Mouse (Mus musculus): Measurements from ENCODE around the gene Pts.

DNA sequence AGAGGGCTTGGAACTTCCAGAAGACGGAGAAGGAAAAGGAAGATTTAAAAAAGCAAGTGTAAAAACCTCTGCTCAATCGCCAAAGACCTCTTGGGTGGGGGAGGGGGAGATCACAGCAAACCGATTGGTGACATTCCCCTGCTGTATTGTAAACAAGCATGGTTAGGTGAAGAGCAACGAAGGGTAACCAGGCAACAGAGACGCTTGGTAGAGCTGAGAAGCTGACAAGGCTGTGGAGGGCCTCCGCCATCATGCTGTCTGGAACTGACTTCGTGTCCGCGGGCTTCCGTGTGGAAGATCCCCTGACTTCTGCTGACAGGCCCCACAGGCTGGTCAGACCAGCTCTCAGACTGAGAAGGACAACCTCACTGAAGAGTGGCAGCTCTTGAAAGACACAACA is 43.0 kb downstream of the Pts start:
- TF ChIP-seq CTCF (conservative IDR thresholded peaks at IDR 0.05; ENCODE audit: insufficient read depth, insufficient read length, low read depth, low read length), result no peak
- no peak for TF ChIP-seq POLR2A (IDR thresholded peaks at IDR 0.05; ENCODE audit: low read depth, low read length)

All from kidney, adult 2 months (tissue).